Mouse (Mus musculus): ENCODE results near the gene Fam184b.

- TF ChIP-seq POLR2A (IDR thresholded peaks at IDR 0.05; ENCODE audit: control insufficient read depth, extremely low read depth, insufficient read depth, low read length, poor library complexity) (no peak), CTCF (IDR thresholded peaks at IDR 0.05; ENCODE audit: borderline replicate concordance, control insufficient read depth, extremely low read depth, insufficient read depth, low read length, poor library complexity) (no peak)
These were observed 124.2 kb downstream of the Fam184b start for GRCm38 (mm10) chr5:45515151-45515743.
